Mouse (Mus musculus): Measurements from ENCODE around the gene Slc4a11. TPM values are rescaled to one million over a fixed set of nuclear protein-coding genes. Genes with fewer than 3 reads are reported as not detected.

The Slc4a11 gene
- polyA plus RNA-seq (2017; shearing (Covaris generic)), result 0.35 TPM

DNA sequence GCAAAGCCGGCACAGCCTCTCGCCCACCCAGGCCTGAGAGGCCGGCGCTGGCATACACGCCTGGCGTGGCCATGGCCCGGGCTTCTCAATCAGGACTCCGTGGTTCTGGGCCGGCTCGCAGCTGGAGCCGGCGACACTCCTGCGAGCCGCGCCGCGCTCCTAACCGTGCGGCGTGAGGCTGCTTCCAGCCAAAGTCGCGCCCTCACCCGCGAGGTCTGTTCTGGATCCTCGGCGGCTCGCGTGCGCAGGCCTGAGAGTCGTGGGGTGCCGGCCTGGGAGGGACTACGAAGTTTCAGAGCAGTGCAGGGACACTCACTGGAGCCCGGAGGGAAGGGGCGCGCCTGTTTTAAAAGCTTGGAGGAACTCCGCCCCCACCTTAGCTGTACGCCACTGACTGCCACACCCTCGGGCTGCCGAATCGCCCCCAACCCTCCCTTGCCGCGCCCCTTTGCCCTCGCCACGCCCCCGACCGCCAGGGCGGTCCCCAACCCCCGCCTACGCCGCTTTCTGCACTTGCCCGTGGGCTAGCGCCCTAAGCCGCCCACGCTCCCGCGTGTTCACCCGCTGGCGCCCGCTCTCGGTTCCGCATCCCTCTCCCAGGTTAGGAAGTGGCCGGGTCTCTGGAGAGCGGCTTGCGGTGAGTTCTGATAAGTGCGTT lies at the start of gene Slc4a11:
Gene Slc4a11 (minus strand): TSS at position 367 of the 658 bp plus-strand sequence.

DNA sequence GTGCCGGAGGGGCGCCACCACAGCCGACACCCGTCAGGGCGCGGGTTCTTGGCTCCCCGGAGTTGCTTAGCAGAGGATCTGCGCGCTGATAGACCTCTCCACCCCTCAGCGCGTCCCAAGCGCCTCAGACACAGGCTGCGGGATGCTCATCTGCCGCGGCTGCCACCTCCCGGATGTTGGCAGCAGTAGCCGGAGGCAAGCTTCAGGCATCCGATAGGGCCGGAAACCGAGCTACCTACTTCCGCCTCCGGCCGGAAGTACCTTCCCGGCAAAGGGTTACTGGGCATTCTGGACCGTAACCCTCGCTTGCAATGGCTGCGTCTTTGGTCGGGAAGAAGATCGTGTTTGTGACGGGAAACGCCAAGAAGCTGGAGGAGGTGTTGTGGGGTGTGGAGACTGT lies 29.8 kb downstream of the Slc4a11 start, which contains the start of gene Itpa:
Gene Itpa (plus strand): TSS at position 52 of the 400 bp plus-strand sequence.

DNA sequence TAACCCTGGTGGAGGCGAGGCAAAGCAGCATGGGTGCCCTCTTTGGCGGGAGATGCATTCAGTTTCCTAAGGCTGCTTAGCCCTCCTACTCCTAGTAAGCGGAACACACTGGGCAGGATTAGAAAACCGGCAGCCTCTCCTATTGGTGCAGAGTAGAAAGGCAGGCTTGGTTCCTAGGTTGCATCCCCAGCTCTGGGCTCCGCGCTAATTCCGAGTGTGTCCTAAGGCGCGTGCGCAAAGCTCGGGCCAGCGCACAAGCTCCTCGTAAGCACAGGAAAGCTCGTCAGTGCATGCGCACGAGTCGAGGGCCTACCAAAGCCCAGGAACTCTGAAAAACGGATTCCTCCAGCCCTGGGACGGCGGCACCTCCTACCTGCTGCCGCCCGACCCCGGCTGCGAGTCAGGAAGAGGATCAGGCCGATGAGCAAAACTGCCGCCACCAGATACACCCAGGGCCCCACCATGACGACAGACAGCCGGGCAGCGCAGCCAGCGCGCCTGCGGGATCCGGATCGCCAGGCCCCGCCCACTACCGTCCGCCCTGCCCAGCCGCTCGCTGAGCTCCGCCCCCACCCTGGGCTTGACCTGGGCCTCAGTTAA lies 33.1 kb downstream of the Slc4a11 start, which contains the start of gene Ddrgk1:
Gene Ddrgk1 (minus strand): TSS at position 558 of the 600 bp plus-strand sequence.

DNA sequence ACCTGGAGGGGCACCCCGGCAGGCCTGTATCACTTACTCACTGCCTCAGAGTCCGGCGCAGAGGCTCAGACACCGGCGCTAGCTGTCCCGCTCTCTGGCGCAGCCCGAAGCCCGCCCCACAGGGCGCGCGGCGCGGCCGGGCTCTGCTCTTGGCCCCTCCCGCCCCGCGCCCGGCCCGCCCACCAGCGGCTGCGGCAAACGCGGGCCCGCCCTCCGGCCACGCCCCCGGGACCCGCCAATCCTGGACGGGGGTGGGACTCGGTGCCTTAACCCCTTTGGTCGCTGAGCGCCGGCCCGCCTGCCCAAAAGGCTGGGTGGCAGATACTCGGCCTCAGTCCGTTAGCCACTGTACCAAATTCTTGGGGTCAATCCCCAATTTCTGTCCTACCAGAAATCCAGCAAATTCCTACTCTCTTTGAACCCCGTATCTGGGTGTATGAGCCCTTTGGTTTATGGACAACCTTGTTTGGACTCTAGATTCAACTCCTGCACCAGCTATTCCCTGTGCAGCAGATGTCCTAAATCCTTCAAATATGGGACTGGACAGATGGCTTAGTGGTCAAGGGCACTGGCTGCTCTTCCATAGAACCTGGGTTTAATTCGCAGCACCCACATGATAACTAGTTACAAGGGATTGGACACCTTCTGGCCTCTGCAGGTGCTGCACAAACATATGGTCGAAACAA lies 54.5 kb downstream of the Slc4a11 start, which contains the start of gene Lzts3:
Gene Lzts3 (minus strand): TSS at position 120 of the 686 bp plus-strand sequence.

Other genes with a start within 250 kb of the Slc4a11 start
- 42.0 TPM for gene Ptpra, start 247.2 kb downstream of the Slc4a11 start, polyA plus RNA-seq (2017; shearing (Covaris generic))
- 39.1 TPM for gene Mrps26, start 133.8 kb downstream of the Slc4a11 start, polyA plus RNA-seq (2017; shearing (Covaris generic))
- gene Oxt, start 121.3 kb downstream of the Slc4a11 start, polyA plus RNA-seq (2017; shearing (Covaris generic)), result not detected
- gene Avp, start 115.0 kb downstream of the Slc4a11 start, polyA plus RNA-seq (2017; shearing (Covaris generic)), result not detected
- 19.9 TPM for gene Fastkd5, start 67.5 kb downstream of the Slc4a11 start, polyA plus RNA-seq (2017; shearing (Covaris generic))
- 16.3 TPM for gene Ubox5, start 67.5 kb downstream of the Slc4a11 start, polyA plus RNA-seq (2017; shearing (Covaris generic))
- 0.38 TPM for gene Lzts3, start 54.7 kb downstream of the Slc4a11 start, polyA plus RNA-seq (2017; shearing (Covaris generic))
- gene Ddrgk1, start 32.9 kb downstream of the Slc4a11 start, polyA plus RNA-seq (2017; shearing (Covaris generic)), result 185 TPM
- gene Itpa, start 29.9 kb downstream of the Slc4a11 start, polyA plus RNA-seq (2017; shearing (Covaris generic)), result 56.4 TPM
- gene 4930402H24Rik, start 208.9 kb upstream of the Slc4a11 start, polyA plus RNA-seq (2017; shearing (Covaris generic)), result 8.1 TPM
- gene Atrn, start 209.0 kb upstream of the Slc4a11 start, polyA plus RNA-seq (2017; shearing (Covaris generic)), result 2.9 TPM